Mouse (Mus musculus): ENCODE data around the gene Commd1. TPM values are rescaled to one million over a fixed set of nuclear protein-coding genes. Genes with fewer than 3 reads are reported as not detected.

The Commd1 gene
- total and polyA plus RNA-seq, 3 experiments: 102 to 113 TPM; not detected in 1

DNA sequence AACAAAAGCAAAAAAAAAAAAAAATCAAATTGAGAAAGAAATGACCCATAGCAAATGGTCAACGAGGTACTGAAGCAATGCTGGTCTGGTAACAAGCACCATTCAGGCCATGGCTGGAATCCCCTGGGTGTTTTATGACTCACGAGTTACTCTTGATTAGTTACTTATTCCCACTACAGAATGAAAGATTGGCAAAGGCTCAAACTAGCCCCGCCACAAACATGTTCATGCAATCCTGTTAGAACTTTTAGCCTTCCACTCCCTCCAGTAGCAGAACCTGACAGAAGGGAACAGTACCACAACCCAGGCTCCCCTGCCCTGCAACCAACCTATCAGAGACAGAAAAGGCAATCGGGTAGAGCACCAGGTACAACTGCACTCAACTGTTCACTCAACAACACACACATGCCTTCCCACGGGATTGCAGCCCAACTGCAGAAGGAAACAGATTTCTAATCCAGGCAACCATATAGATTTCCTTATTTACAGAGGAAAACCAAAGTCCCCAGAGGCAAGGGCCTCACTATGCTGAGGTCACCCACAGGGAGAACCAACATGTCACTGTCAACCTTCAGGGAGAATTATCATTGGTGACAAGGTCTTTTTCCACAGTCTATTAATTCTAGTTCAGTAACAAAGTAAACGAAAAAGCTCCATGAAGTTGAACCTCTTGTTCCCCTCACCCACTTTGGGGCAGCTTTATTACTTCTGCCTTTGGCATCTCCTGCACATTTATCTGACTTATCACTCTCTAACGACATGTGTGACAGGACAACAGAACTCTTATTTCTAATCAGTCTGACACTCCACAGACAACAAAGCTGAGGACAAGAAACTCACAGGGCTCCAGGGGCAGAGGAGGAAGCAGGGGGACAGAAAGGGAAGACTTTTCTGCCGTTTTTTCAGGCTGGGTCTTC is 134.2 kb downstream of the Commd1 start (continued):
- TF ChIP-seq ETS1 (IDR thresholded peaks at IDR 0.05; ENCODE audit: low read depth, low read length): peak; percentile 94

DNA sequence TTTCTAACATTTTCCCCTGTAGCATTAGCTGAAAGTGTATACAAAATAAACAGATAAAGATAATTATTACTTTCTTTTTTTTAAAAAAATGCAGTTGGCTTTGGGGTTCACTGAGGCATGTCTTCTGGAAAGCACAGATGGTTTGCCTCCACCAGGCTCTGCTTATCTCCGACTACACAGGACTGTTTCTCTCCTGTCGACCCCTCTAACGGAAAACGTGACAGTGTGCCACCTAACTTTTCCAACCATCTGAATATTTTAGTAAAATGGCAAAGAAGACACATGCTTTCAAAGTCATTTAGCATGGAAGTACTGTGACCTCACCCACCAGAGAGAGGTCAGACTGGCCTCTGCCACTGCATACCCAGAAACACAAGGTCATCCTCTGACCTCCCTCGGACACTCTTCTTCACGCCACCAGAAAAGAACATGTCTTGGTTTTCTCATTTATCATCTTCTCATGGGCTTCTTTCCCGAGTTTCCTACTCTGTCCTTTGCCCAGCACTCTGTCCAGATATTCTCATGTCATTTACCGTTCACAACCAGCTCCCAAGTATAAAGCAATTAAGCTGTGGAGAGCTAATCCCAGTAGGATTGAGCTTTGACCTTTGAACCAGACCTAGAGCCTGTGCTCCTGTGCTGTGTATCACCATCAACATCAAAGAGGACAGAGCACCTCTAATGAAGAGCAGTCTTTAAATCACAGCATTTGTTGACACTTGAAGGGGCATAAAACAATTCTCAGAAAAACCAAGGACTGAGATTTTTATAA is 135.0 kb downstream of the Commd1 start:
- peak overlapping the region; percentile 52 for H3K9ac ChIP-seq (ENCODE audit: control insufficient read depth, low read depth, low read length, poor library complexity, severe bottlenecking)
- H3K27ac ChIP-seq (ENCODE audit: control insufficient read depth, low read depth, low read length): peak overlapping the region; percentile 91
- peaks cover 69 to 75% of the 10 kb centered on the region in 2 experiments for H3K4me1 ChIP-seq (ENCODE audit: control insufficient read depth in 1 of 2, insufficient read depth in 2 of 2, low read length in 2 of 2)
- H3K27me3 ChIP-seq (ENCODE audit: control insufficient read depth in 1 of 2, insufficient read depth in 2 of 2, low read length in 2 of 2): no peaks in the 10 kb centered on the region
- peak overlapping the region; percentile 4 to 8; a peak in 2 of 4 replicates for H3K4me3 ChIP-seq (ENCODE audit: control insufficient read depth in 1 of 2, insufficient read depth in 1 of 2, low read depth in 2 of 2, low read length in 2 of 2)
- peak; percentile 83 for DNase-seq (ENCODE audit: low read depth, low spot score)
- peaks cover 73% of the 10 kb centered on the region for H3K79me2 ChIP-seq (ENCODE audit: control insufficient read depth, insufficient read depth, low read length, poor library complexity)
- no peaks in the 10 kb centered on the region for H3K9me3 ChIP-seq (replicated peaks; ENCODE audit: insufficient read depth, low read length)
- H3K36me3 ChIP-seq (ENCODE audit: control insufficient read depth in 1 of 2, insufficient read depth in 2 of 2, low read length in 2 of 2): peaks cover 0 to 96% of the 10 kb centered on the region in 2 experiments; a peak in 2 of 4 replicates
- TF ChIP-seq CHD1 (IDR thresholded peaks at IDR 0.05; ENCODE audit: low read depth, low read length) (no peak), GABPA (IDR thresholded peaks at IDR 0.05; ENCODE audit: low read depth, low read length) (no peak), USF2 (IDR thresholded peaks at IDR 0.05; ENCODE audit: borderline replicate concordance in 1 of 2, insufficient read depth in 1 of 2, low read depth in 1 of 2, low read length in 2 of 2) (no peak), GATA1 (IDR thresholded peaks at IDR 0.05; ENCODE audit: low read depth, low read length) (peak; percentile 91), MAX (IDR thresholded peaks at IDR 0.05; ENCODE audit: low read length) (peak; percentile 84), TAL1 (IDR thresholded peaks at IDR 0.05; ENCODE audit: low read length) (peak; percentile 87), NRF1 (IDR thresholded peaks at IDR 0.05; ENCODE audit: insufficient read depth, low read depth, low read length, poor library complexity, severe bottlenecking) (no peak), POLR2AphosphoS2 (IDR thresholded peaks at IDR 0.05; ENCODE audit: low read length) (no peak), ZNF384 (IDR thresholded peaks at IDR 0.05; ENCODE audit: low read depth, low read length) (peak; percentile 89), HCFC1 (IDR thresholded peaks at IDR 0.05; ENCODE audit: low read depth, low read length) (no peak), ELF1 (IDR thresholded peaks at IDR 0.05; ENCODE audit: low read depth, low read length) (no peak), TCF12 (IDR thresholded peaks at IDR 0.05; ENCODE audit: low read depth, low read length) (peak; percentile 95), POLR2AphosphoS5 (IDR thresholded peaks at IDR 0.05; ENCODE audit: borderline replicate concordance, low read depth, low read length) (no peak), RCOR1 (IDR thresholded peaks at IDR 0.05; ENCODE audit: low read depth, low read length) (peak; percentile 73), KAT2A (conservative IDR thresholded peaks at IDR 0.05; ENCODE audit: low read depth, low read length) (no peak), ZMIZ1 (IDR thresholded peaks at IDR 0.05; ENCODE audit: low read depth, low read length) (0 out of 2 replicates have a peak, but pooled peaks have one; percentile 42), MYC (IDR thresholded peaks at IDR 0.05; ENCODE audit: low read depth, low read length) (peak; percentile 92), MAZ (IDR thresholded peaks at IDR 0.05; ENCODE audit: low read depth, low read length) (0 out of 2 replicates have a peak, but pooled peaks have one; percentile 19), E2F4 (IDR thresholded peaks at IDR 0.05; ENCODE audit: borderline replicate concordance, low read depth, low read length) (no peak), JUND (IDR thresholded peaks at IDR 0.05; ENCODE audit: low read depth, low read length) (no peak), NELFE (IDR thresholded peaks at IDR 0.05; ENCODE audit: low read depth, low read length) (no peak), UBTF (IDR thresholded peaks at IDR 0.05; ENCODE audit: borderline replicate concordance, insufficient read depth, low read depth, low read length) (no peak), USF1 (IDR thresholded peaks at IDR 0.05; ENCODE audit: low read depth, low read length) (no peak), CTCF (IDR thresholded peaks at IDR 0.05 in 2 of 3, conservative IDR thresholded peaks at IDR 0.05 in 1 of 3; ENCODE audit: control insufficient read depth in 1 of 3, insufficient read depth in 1 of 3, low read depth in 2 of 3, low read length in 3 of 3, poor library complexity in 1 of 3, severe bottlenecking in 1 of 3) (no peak), TBP (IDR thresholded peaks at IDR 0.05; ENCODE audit: low read depth, low read length) (peak; percentile 48; the same call in 1 of the 2 replicates), MYB (IDR thresholded peaks at IDR 0.05; ENCODE audit: low read depth, low read length) (peak; percentile 96), MEF2A (IDR thresholded peaks at IDR 0.05; ENCODE audit: extremely low read depth, insufficient replicate concordance, low read depth, low read length, poor library complexity, severe bottlenecking) (no peak), ZKSCAN1 (IDR thresholded peaks at IDR 0.05; ENCODE audit: low read depth, low read length) (no peak), CHD2 (IDR thresholded peaks at IDR 0.05; ENCODE audit: low read length) (no peak), RAD21 (IDR thresholded peaks at IDR 0.05; ENCODE audit: low read depth, low read length) (no peak)
